Mouse (Mus musculus) stomach, postnatal 0 days (tissue): ENCODE measurements around the gene Asphd1.

ENCODE experiments used
- CTCF ChIP-seq: IDR thresholded peaks from 2 replicates; pipeline ENCODE4 v1.5.1; 2016; ENCODE audit warnings: antibody characterized with exemption, low read depth, mild to moderate bottlenecking, moderate library complexity
- EP300 ChIP-seq: optimal IDR thresholded peaks from 2 replicates; pipeline ENCODE3; 2016; ENCODE audit warnings: antibody characterized with exemption

- TF ChIP-seq CTCF = no peak
- no peak for TF ChIP-seq EP300
Observed at GRCm38 (mm10) chr7:126961095-126961494, 11.7 kb upstream of the Asphd1 start.
